Mouse (Mus musculus) forebrain, embryonic 13.5 days (tissue): ENCODE results near the gene Mmp24. TPM values are rescaled to one million over a fixed set of nuclear protein-coding genes. Genes with fewer than 3 reads are reported as not detected.

ENCODE experiments used
- ATAC-seq: fragments of 200-750 bp; cut with Nextera tagmentation; 2 replicates; pipeline ENCODE4 v1.8.0; 2017
- H3K27ac ChIP-seq: fragments of 300-500 bp; sonication (generic); 2 replicates; pipeline ENCODE4 v1.5.1; 2015; ENCODE audit warnings: inconsistent platforms, mild to moderate bottlenecking, moderate library complexity
- H3K27me3 ChIP-seq: fragments of 300-500 bp; sonication (generic); 2 replicates; pipeline ENCODE4 v1.6.1; 2015; ENCODE audit warnings: mild to moderate bottlenecking, inconsistent platforms
- H3K36me3 ChIP-seq: fragments of 300-500 bp; sonication (generic); 2 replicates; pipeline ENCODE4 v1.6.1; 2015; ENCODE audit warnings: mild to moderate bottlenecking, inconsistent platforms; ENCODE audit not compliant: poor library complexity, severe bottlenecking
- H3K4me1 ChIP-seq: fragments of 300-500 bp; sonication (generic); 2 replicates; pipeline ENCODE4 v1.6.1; 2015; ENCODE audit warnings: inconsistent platforms
- H3K4me2 ChIP-seq: fragments of 300-500 bp; sonication (generic); 2 replicates; pipeline ENCODE4 v1.6.1; 2015; ENCODE audit warnings: inconsistent platforms, mild to moderate bottlenecking, moderate library complexity
- H3K4me3 ChIP-seq: fragments of 300-500 bp; sonication (generic); 2 replicates; pipeline ENCODE4 v1.5.1; 2015; ENCODE audit warnings: mild to moderate bottlenecking, inconsistent platforms
- H3K9ac ChIP-seq: fragments of 300-500 bp; sonication (generic); 2 replicates; pipeline ENCODE4 v1.6.1; 2015; ENCODE audit warnings: mild to moderate bottlenecking, inconsistent platforms
- H3K9me3 ChIP-seq: fragments of 300-500 bp; sonication (generic); replicated peaks from 2 replicates; pipeline ENCODE4 v1.6.1; 2016; ENCODE audit warnings: inconsistent platforms
- WGBS: fragments of 180-500 bp; shearing (Covaris S2); methylation state at CpG from one replicate; pipeline ENCODE4 v1.1.7; 2015; 5-methylcytosine and 5-hydroxymethylcytosine counted together
- polyA plus RNA-seq: library from polyadenylated mRNA; unstranded; fragments of >200 nt; fragmentation: Nextera tagmentation; extraction: Ambion mirVana; gene quantifications from 2 replicates; pipeline ENCODE4 v1.2.1, GENCODE M21; 2015

The Mmp24 gene
- polyA plus RNA-seq, 1 experiment from 2014 or later: 5.1 TPM

GRCm38 (mm10) chr2:155777688-155777985 is 2.5 kb downstream of the Mmp24 start:
- no peak overlapping the region for H3K4me2 ChIP-seq
- H3K4me3 ChIP-seq: no peak overlapping the region
- no peaks in the 10 kb centered on the region for H3K9me3 ChIP-seq
- H3K27me3 ChIP-seq: peaks cover 47% of the 10 kb centered on the region
- H3K27ac ChIP-seq: no peak overlapping the region; the same call in 1 of the 2 replicates
- ATAC-seq: no peak
- no peak overlapping the region for H3K9ac ChIP-seq
- H3K36me3 ChIP-seq: no peaks in the 10 kb centered on the region
- H3K4me1 ChIP-seq: peaks cover 28% of the 10 kb centered on the region
- 81% methylated on average over 4 of the region's 4 CpGs for WGBS

DNA sequence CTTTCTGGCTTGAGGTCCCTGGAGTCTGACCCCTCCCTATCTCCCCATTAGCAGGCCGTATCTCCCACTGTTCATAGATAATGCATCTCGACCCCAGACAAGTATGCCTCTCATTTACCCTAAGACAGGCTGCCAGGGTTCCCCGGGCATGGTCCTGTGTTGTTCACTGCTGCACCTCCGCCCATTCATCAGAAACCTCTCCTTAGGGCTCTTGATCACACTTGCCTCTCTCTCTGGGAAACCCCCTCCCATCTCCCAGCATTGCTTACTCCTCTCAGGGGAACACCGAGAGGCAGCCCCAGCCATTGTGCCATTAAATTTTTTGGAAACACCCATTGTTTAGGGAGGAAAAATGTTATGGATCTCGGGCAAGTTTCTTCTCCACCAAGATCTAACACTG is 2.9 kb downstream of the Mmp24 start:
- no peak overlapping the region for H3K4me2 ChIP-seq
- no peak overlapping the region for H3K9ac ChIP-seq
- H3K4me1 ChIP-seq: peaks cover 28% of the 10 kb centered on the region
- no peak overlapping the region for H3K4me3 ChIP-seq
- no peak for ATAC-seq
- H3K36me3 ChIP-seq: no peaks in the 10 kb centered on the region
- H3K27me3 ChIP-seq: peaks cover 44% of the 10 kb centered on the region
- H3K9me3 ChIP-seq: no peaks in the 10 kb centered on the region
- WGBS: 51% methylated on average over 6 of the region's 6 CpGs
- no peak overlapping the region; the same call in 1 of the 2 replicates for H3K27ac ChIP-seq

DNA sequence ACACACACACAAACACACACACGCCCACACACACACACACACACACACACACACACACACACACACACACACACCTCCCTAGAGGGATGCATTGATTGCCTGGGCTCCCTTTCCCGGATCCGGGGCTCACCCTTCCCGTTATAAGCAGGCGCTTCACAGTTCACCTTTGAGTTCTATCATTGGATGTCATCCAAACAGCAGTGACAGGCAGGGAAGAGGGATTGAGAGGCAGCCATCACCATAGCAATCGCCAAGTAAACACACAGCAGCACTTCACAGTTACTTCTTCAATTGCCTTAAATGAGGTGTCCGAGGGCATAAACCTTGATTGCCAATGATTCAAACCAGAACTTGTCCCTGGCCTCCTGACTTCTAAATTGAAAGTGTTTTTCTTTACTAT is 3.9 kb downstream of the Mmp24 start:
- 59% methylated on average over 7 of the region's 7 CpGs for WGBS
- H3K36me3 ChIP-seq: no peaks in the 10 kb centered on the region
- H3K9me3 ChIP-seq: no peaks in the 10 kb centered on the region
- no peak for ATAC-seq
- H3K4me3 ChIP-seq: no peak overlapping the region
- H3K27ac ChIP-seq: no peak overlapping the region
- peaks cover 28% of the 10 kb centered on the region for H3K4me1 ChIP-seq
- H3K27me3 ChIP-seq: peaks cover 33% of the 10 kb centered on the region
- H3K4me2 ChIP-seq: no peak overlapping the region
- no peak overlapping the region for H3K9ac ChIP-seq

DNA sequence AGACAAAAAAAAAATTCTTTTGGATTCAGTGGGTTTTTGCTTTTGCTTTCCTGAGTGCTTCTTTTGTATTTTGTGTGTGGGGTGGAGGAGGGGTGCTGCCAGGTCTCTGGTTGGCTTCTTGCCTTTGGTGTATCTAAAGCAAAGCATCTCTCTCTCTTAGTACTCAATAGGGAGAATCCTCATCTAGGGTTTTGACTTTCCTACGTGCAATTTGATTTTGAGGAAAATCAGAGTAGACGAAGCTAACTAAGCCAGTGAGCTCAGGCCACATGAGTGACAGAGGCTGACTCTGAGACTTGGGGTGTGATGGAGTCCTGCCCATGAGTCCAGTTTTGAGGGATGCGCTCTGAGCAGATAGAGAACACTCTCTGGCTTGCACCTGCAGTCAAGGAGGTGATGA is 4.4 kb downstream of the Mmp24 start:
- peaks cover 29% of the 10 kb centered on the region for H3K27me3 ChIP-seq
- 88% methylated on average over 3 of the region's 3 CpGs for WGBS
- H3K4me1 ChIP-seq: peaks cover 28% of the 10 kb centered on the region
- H3K27ac ChIP-seq: no peak overlapping the region
- H3K4me2 ChIP-seq: no peak overlapping the region
- no peaks in the 10 kb centered on the region for H3K36me3 ChIP-seq
- no peaks in the 10 kb centered on the region for H3K9me3 ChIP-seq
- H3K4me3 ChIP-seq: no peak overlapping the region
- ATAC-seq: no peak
- H3K9ac ChIP-seq: no peak overlapping the region

DNA sequence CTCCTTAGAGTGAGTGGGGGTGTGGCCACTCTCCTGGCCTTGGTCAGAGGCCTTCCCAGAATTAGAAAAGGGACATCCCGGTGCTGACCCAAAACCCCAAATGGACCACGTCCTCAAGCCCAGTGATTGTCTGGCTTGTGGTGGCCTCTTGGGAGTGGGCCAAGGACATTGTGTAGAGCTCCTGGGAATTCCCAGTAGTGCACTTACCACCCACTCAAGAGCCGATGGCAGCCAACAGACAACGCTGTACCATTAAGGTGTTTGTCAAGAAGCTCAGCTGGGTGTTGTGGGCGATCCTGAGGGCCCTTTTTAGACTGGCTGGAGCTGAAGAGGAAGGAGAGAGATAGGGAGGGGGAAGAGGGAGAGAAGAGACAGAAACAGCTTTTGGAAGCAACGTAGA is 9.4 kb downstream of the Mmp24 start:
- no peak overlapping the region for H3K4me3 ChIP-seq
- no peak overlapping the region for H3K27ac ChIP-seq
- H3K27me3 ChIP-seq: no peaks in the 10 kb centered on the region
- no peak overlapping the region for H3K9ac ChIP-seq
- no peaks in the 10 kb centered on the region for H3K9me3 ChIP-seq
- no peak overlapping the region for H3K4me2 ChIP-seq
- no peaks in the 10 kb centered on the region for H3K36me3 ChIP-seq
- 0 out of 2 replicates have a peak, but pooled peaks cover 2% of the 10 kb centered on the region for H3K4me1 ChIP-seq
- ATAC-seq: no peak
- 78% methylated on average over 6 of the region's 6 CpGs for WGBS

DNA sequence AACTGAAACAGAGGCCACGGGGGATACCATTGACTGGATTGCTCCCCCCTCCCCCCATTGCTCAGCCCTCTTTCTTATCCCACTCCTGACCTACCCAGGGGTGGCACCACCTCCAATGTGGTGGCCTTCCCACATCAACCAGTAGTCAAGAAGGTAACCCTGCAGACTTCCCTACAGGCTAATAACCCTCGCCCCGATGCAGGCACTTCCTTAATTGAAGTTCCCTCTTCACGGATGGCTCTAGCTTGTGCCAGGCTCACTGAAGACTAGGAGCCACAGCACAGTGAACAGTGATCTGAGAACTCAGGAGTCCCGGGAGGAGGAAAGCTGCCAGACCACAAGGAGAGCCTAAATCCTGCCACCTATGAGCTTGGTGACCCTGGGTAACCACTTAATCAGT is 11.8 kb downstream of the Mmp24 start:
- Histone ChIP-seq H3K4me1 (no peaks in the 10 kb centered on the region), H3K27ac (no peak overlapping the region), H3K9me3 (no peaks in the 10 kb centered on the region), H3K4me2 (no peak overlapping the region), H3K27me3 (no peaks in the 10 kb centered on the region), H3K36me3 (no peaks in the 10 kb centered on the region), H3K4me3 (no peak overlapping the region), H3K9ac (no peak overlapping the region)
- ATAC-seq: no peak
- WGBS: 79% methylated on average over 5 of the region's 5 CpGs

DNA sequence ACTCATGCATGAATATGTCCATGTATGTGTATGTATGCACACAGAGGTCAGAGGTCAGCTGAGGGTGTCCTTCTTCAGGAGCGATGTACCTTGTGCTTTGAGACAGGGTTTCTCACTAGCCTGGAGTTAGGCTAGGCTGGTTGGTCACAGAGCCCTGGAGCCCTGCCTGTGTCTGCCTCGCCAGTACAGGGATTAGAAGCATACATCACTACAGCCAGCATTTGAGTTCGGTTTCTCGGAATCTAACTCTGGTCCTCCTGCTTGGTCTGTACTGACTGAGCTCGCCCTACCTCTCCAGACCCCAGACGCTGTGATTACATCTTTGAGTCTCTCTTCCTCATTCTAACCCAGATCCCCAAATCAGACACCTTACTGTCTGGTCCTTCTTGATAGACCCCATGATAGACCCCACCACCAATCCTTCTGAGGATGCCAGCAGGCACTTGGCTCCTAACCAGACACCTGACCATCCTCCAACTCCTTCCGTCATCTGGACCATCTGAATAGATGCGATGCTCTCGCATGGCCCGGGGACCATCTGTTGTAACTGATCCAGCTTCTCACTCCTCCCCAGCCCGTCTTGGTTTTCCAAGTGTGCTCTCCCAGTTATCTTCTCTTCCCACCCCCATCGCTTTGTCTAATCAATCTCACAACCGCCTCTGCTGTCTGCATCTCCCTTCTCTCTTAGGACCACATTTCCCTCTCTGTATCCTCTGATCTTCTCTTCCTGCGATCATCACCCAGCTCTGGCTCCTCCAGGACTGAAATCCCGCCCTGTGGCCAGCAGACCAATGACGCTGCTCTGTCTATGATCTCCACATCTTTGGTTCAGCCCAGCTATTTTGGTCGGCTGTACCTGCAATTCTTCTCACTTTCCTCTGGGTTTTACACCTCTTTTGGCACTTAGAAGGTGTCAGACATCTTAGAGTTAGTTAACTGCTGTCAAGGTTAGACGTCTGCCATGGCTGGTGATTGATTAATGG is 13.1 kb downstream of the Mmp24 start:
- Histone ChIP-seq H3K9me3 (no peaks in the 10 kb centered on the region), H3K36me3 (no peaks in the 10 kb centered on the region), H3K27ac (0 out of 2 replicates have a peak overlapping the region, but pooled peaks have one; percentile 37), H3K4me1 (no peaks in the 10 kb centered on the region), H3K27me3 (no peaks in the 10 kb centered on the region), H3K4me2 (no peak overlapping the region), H3K4me3 (no peak overlapping the region), H3K9ac (no peak overlapping the region)
- 78% methylated on average over 18 of the region's 18 CpGs for WGBS
- peak; percentile 19; the same call in 1 of the 2 replicates for ATAC-seq

- no peak for ATAC-seq
- no peak overlapping the region for H3K4me3 ChIP-seq
Observed at GRCm38 (mm10) chr2:155792899-155793298, 17.8 kb downstream of the Mmp24 start.

DNA sequence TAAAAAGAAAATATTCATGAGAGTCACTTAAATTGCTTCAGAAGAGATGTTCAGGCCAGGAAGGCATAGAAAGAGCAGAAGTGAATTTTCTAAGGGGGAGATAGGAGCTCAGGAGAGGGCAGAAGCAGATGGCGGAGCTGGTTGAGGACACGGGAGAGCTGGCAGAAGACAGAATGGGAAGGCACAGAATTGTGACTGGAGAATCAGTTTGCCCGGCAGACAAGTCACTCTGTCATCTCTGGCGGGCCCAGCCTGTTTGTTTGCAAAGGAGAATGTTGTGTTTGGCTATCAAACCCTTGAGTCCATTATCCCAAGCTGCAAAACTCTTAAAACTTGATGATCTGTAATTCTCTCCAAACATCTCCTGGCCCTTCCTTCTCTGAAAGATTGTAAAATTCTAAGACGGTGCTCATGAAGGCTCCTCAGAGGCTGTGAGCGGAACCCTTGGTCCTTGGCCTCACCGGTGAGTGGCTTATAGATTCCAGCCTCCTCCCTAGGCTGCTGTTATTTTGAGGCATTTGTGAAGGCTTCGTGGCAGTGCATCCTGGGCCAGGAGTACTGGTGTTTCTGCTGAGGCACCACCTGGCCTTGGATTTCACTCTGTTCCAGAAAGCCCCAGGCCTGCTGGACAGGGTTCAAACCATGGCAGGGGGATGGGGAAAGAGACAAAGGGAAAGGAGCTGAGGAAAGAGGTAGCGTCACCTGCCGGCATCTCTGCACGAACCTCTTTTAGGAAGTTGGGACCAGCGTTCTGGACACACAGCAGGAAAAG is 19.7 kb downstream of the Mmp24 start:
- H3K9me3 ChIP-seq: no peaks in the 10 kb centered on the region
- no peak overlapping the region for H3K4me2 ChIP-seq
- no peak overlapping the region for H3K9ac ChIP-seq
- no peak for ATAC-seq
- no peak overlapping the region for H3K4me3 ChIP-seq
- H3K27me3 ChIP-seq: no peaks in the 10 kb centered on the region
- H3K4me1 ChIP-seq: no peaks in the 10 kb centered on the region
- no peak overlapping the region for H3K27ac ChIP-seq
- peaks cover 7% of the 10 kb centered on the region for H3K36me3 ChIP-seq
- 91% methylated on average over 12 of the region's 12 CpGs for WGBS

More at GRCm38 (mm10) chr2:155792899-155793298, 17.8 kb downstream of the Mmp24 start:
- H3K4me1 ChIP-seq: no peaks in the 10 kb centered on the region
- no peak overlapping the region for H3K9ac ChIP-seq
- no peaks in the 10 kb centered on the region for H3K27me3 ChIP-seq
- no peaks in the 10 kb centered on the region for H3K9me3 ChIP-seq
- H3K36me3 ChIP-seq: peaks cover 4% of the 10 kb centered on the region; the same call in 1 of the 2 replicates
- WGBS: 27% methylated on average over 12 of the region's 12 CpGs
- H3K27ac ChIP-seq: no peak overlapping the region
- peak overlapping the region; percentile 22 for H3K4me2 ChIP-seq

- Histone ChIP-seq H3K27ac (no peak overlapping the region), H3K4me1 (no peaks in the 10 kb centered on the region), H3K9ac (no peak overlapping the region), H3K4me2 (no peak overlapping the region), H3K9me3 (no peaks in the 10 kb centered on the region), H3K36me3 (peaks cover 23% of the 10 kb centered on the region), H3K27me3 (no peaks in the 10 kb centered on the region), H3K4me3 (no peak overlapping the region)
- no peak for ATAC-seq
- WGBS: 63% methylated on average over 3 of the region's 3 CpGs
Observed at GRCm38 (mm10) chr2:155798613-155799012, 23.5 kb downstream of the Mmp24 start.

- H3K4me1 ChIP-seq: peaks cover 6% of the 10 kb centered on the region; the same call in 1 of the 2 replicates
- H3K9me3 ChIP-seq: no peaks in the 10 kb centered on the region
- no peak overlapping the region for H3K4me3 ChIP-seq
- no peak overlapping the region for H3K9ac ChIP-seq
- no peak overlapping the region for H3K27ac ChIP-seq
- H3K36me3 ChIP-seq: peaks cover 19% of the 10 kb centered on the region
- ATAC-seq: no peak
- WGBS: 55% methylated on average over 3 of the region's 3 CpGs
- H3K4me2 ChIP-seq: no peak overlapping the region
- no peaks in the 10 kb centered on the region for H3K27me3 ChIP-seq
Observed at GRCm38 (mm10) chr2:155802761-155803160, 27.6 kb downstream of the Mmp24 start.

- Histone ChIP-seq H3K27ac (no peak overlapping the region), H3K9ac (no peak overlapping the region), H3K4me3 (no peak overlapping the region), H3K27me3 (no peaks in the 10 kb centered on the region), H3K36me3 (peaks cover 19% of the 10 kb centered on the region), H3K4me2 (no peak overlapping the region), H3K4me1 (peaks cover 6% of the 10 kb centered on the region; the same call in 1 of the 2 replicates), H3K9me3 (no peaks in the 10 kb centered on the region)
- no peak for ATAC-seq
- WGBS: 79% methylated on average over 5 of the region's 5 CpGs
Observed at GRCm38 (mm10) chr2:155804053-155804452, 28.9 kb downstream of the Mmp24 start.
